Mouse (Mus musculus) forebrain, embryonic 11.5 days (tissue): ENCODE data around the gene Rae1. TPM values are rescaled to one million over a fixed set of nuclear protein-coding genes. Genes with fewer than 3 reads are reported as not detected.

Experiments
- ATAC-seq: fragments of 200-750 bp; cut with Nextera tagmentation; replicated peaks from 2 replicates; pipeline ENCODE4 v1.8.0; 2017; ENCODE audit warnings: moderate TSS enrichment; ENCODE audit not compliant: low FRiP score
- DNase-seq: peaks from one replicate; pipeline ENCODE4 v3.0.0-alpha.2; 2017; ENCODE audit warnings: low spot score
- H3K27ac ChIP-seq: fragments of 300-500 bp; sonication (generic); 2 replicates; pipeline ENCODE4 v1.5.1; 2014; ENCODE audit warnings: low read depth, low read length
- H3K27me3 ChIP-seq: fragments of 300-500 bp; sonication (generic); 2 replicates; pipeline ENCODE4 v1.6.1; 2014; ENCODE audit warnings: mild to moderate bottlenecking, low read length, mixed read lengths; ENCODE audit not compliant: control insufficient read depth, insufficient read depth
- H3K36me3 ChIP-seq: fragments of 300-500 bp; sonication (generic); 2 replicates; pipeline ENCODE4 v1.6.1; 2014; ENCODE audit warnings: mild to moderate bottlenecking, low read length, moderate library complexity, mixed read lengths; ENCODE audit not compliant: control insufficient read depth, insufficient read depth
- H3K4me1 ChIP-seq: fragments of 300-500 bp; sonication (generic); replicated peaks from 2 replicates; pipeline ENCODE4 v1.6.1; 2014; ENCODE audit warnings: low read length, mixed read lengths; ENCODE audit not compliant: control insufficient read depth, insufficient read depth
- H3K4me2 ChIP-seq: fragments of 300-500 bp; sonication (generic); 2 replicates; pipeline ENCODE4 v1.6.1; 2014; ENCODE audit warnings: low read depth, mild to moderate bottlenecking, low read length, moderate library complexity, mixed read lengths; ENCODE audit not compliant: severe bottlenecking
- H3K4me3 ChIP-seq: fragments of 300-500 bp; sonication (generic); 2 replicates; pipeline ENCODE4 v1.5.1; 2014; ENCODE audit warnings: low read depth, low read length
- H3K9ac ChIP-seq: fragments of 300-500 bp; sonication (generic); 2 replicates; pipeline ENCODE4 v1.6.1; 2014; ENCODE audit warnings: low read length
- H3K9me3 ChIP-seq: fragments of 300-500 bp; sonication (generic); 2 replicates; pipeline ENCODE4 v1.6.1; 2016; ENCODE audit warnings: low read length, mixed read lengths; ENCODE audit not compliant: control insufficient read depth
- WGBS: fragments of 180-500 bp; shearing (Covaris S2); extraction: QIAGEN DNeasy Blood & Tissue Kit; methylation state at CpG from one replicate; pipeline ENCODE4 v1.1.7; 2014; 5-methylcytosine and 5-hydroxymethylcytosine counted together
- polyA plus RNA-seq: library from polyadenylated mRNA; unstranded; fragments of >200 nt; fragmentation: Nextera tagmentation; extraction: Ambion mirVana; gene quantifications from 2 replicates; pipeline ENCODE4 v1.2.1, GENCODE M21; 2014

Rae1 gene
- polyA plus RNA-seq, 1 experiment from 2014 or later: 148 TPM

- Histone ChIP-seq H3K9me3 (no peaks in the 10 kb centered on the region), H3K27me3 (no peaks in the 10 kb centered on the region), H3K27ac (no peak overlapping the region), H3K4me3 (no peak overlapping the region), H3K4me1 (no peaks in the 10 kb centered on the region; the same call in 1 of the 2 replicates), H3K9ac (no peak overlapping the region), H3K36me3 (no peaks in the 10 kb centered on the region), H3K4me2 (no peak overlapping the region)
- DNase-seq (no peak), ATAC-seq (no peak; the same call in 1 of the 2 replicates)
- 25% methylated on average over 8 of the region's 8 CpGs for WGBS
Measured at GRCm38 (mm10) chr2:173050604-173051382, 50.9 kb downstream of the Rae1 start.

GRCm38 (mm10) chr2:173052881-173053280 is 53.0 kb downstream of the Rae1 start:
- Histone ChIP-seq H3K9ac (no peak overlapping the region), H3K9me3 (no peaks in the 10 kb centered on the region), H3K27me3 (no peaks in the 10 kb centered on the region), H3K4me1 (no peaks in the 10 kb centered on the region; the same call in 1 of the 2 replicates), H3K4me3 (no peak overlapping the region), H3K36me3 (no peaks in the 10 kb centered on the region), H3K27ac (no peak overlapping the region), H3K4me2 (no peak overlapping the region)
- no peak for DNase-seq
- WGBS: 94% methylated on average over 8 of the region's 8 CpGs
- ATAC-seq: no peak

- ATAC-seq (no peak), DNase-seq (no peak)
- 79% methylated on average over 6 of the region's 6 CpGs for WGBS
- no peaks in the 10 kb centered on the region for H3K9me3 ChIP-seq
- H3K27ac ChIP-seq: no peak overlapping the region
- H3K4me3 ChIP-seq: no peak overlapping the region
- peaks cover 4% of the 10 kb centered on the region; the same call in 1 of the 2 replicates for H3K4me1 ChIP-seq
- H3K9ac ChIP-seq: no peak overlapping the region
- no peaks in the 10 kb centered on the region for H3K36me3 ChIP-seq
- H3K4me2 ChIP-seq: no peak overlapping the region
- H3K27me3 ChIP-seq: no peaks in the 10 kb centered on the region
Measured at GRCm38 (mm10) chr2:173053846-173054245, 53.9 kb downstream of the Rae1 start.

GRCm38 (mm10) chr2:173056303-173056881 is 56.5 kb downstream of the Rae1 start:
- ATAC-seq: no peak
- WGBS: 81% methylated on average over 10 of the region's 10 CpGs
- H3K36me3 ChIP-seq: no peaks in the 10 kb centered on the region

GRCm38 (mm10) chr2:173056882-173057315 is 57.0 kb downstream of the Rae1 start:
- Histone ChIP-seq H3K9ac (no peak overlapping the region), H3K27ac (no peak overlapping the region), H3K36me3 (no peaks in the 10 kb centered on the region), H3K4me3 (no peak overlapping the region), H3K4me1 (peaks cover 4% of the 10 kb centered on the region; the same call in 1 of the 2 replicates), H3K27me3 (no peaks in the 10 kb centered on the region), H3K9me3 (no peaks in the 10 kb centered on the region), H3K4me2 (no peak overlapping the region)
- DNase-seq: no peak
- ATAC-seq: no peak
- 77% methylated on average over 11 of the region's 11 CpGs for whole genome bisulfite sequencing

More at GRCm38 (mm10) chr2:173056303-173056881, 56.5 kb downstream of the Rae1 start:
- peaks cover 4% of the 10 kb centered on the region; the same call in 1 of the 2 replicates for H3K4me1 ChIP-seq
- H3K4me3 ChIP-seq: no peak overlapping the region
- no peaks in the 10 kb centered on the region for H3K9me3 ChIP-seq
- H3K27ac ChIP-seq: no peak overlapping the region
- DNase-seq: no peak
- no peaks in the 10 kb centered on the region for H3K27me3 ChIP-seq
- H3K4me2 ChIP-seq: no peak overlapping the region
- no peak overlapping the region for H3K9ac ChIP-seq

GRCm38 (mm10) chr2:173057623-173058022 is 57.7 kb downstream of the Rae1 start:
- no peak overlapping the region for H3K27ac ChIP-seq

GRCm38 (mm10) chr2:173058263-173058662 is 58.3 kb downstream of the Rae1 start:
- H3K4me3 ChIP-seq: no peak overlapping the region
- no peaks in the 10 kb centered on the region for H3K36me3 ChIP-seq
- H3K27ac ChIP-seq: no peak overlapping the region
- no peaks in the 10 kb centered on the region for H3K27me3 ChIP-seq
- H3K9me3 ChIP-seq: no peaks in the 10 kb centered on the region
- DNase-seq (no peak), ATAC-seq (no peak)
- peaks cover 4% of the 10 kb centered on the region; the same call in 1 of the 2 replicates for H3K4me1 ChIP-seq
- 39% methylated on average over 11 of the region's 11 CpGs for WGBS
- H3K4me2 ChIP-seq: no peak overlapping the region
- no peak overlapping the region for H3K9ac ChIP-seq

More at GRCm38 (mm10) chr2:173057623-173058022, 57.7 kb downstream of the Rae1 start:
- no peaks in the 10 kb centered on the region for H3K27me3 ChIP-seq
- no peak overlapping the region for H3K9ac ChIP-seq
- no peaks in the 10 kb centered on the region for H3K36me3 ChIP-seq
- no peak for ATAC-seq
- H3K4me2 ChIP-seq: no peak overlapping the region
- no peak overlapping the region for H3K4me3 ChIP-seq
- no peak for DNase-seq
- H3K4me1 ChIP-seq: peaks cover 4% of the 10 kb centered on the region; the same call in 1 of the 2 replicates
- WGBS: 78% methylated on average over 10 of the region's 10 CpGs
- no peaks in the 10 kb centered on the region for H3K9me3 ChIP-seq

- Histone ChIP-seq H3K4me2 (no peak overlapping the region), H3K4me3 (no peak overlapping the region), H3K4me1 (peaks cover 4% of the 10 kb centered on the region; the same call in 1 of the 2 replicates), H3K9me3 (no peaks in the 10 kb centered on the region), H3K36me3 (no peaks in the 10 kb centered on the region), H3K9ac (no peak overlapping the region), H3K27ac (no peak overlapping the region), H3K27me3 (no peaks in the 10 kb centered on the region)
- DNase-seq (no peak), ATAC-seq (no peak)
- 93% methylated on average over 9 of the region's 9 CpGs for WGBS
Measured at GRCm38 (mm10) chr2:173060450-173060849, 60.5 kb downstream of the Rae1 start.
